Mouse (Mus musculus): ENCODE measurements at regions not wholly inside any gene's neighbourhood (a gene's known extent, or its start where the extent isn't known, plus 50 kb on each side); places are given as distances from the start of the nearest gene placed in this dataset.
"Not testable (repeated sequence)": the region's sequence is repeated elsewhere in the genome, so short reads cannot be mapped to it uniquely, and the experiment has no call there.

- not testable (repeated sequence) for TF ChIP-seq POLR2A (IDR thresholded peaks at IDR 0.05; ENCODE audit: borderline replicate concordance, extremely low read depth, insufficient read depth, insufficient read length, poor library complexity, severe bottlenecking); CTCF (IDR thresholded peaks at IDR 0.05; ENCODE audit: borderline replicate concordance, extremely low read depth, insufficient read depth, insufficient read length)
Observed at GRCm38 (mm10) chr3:11212290-11212912, 876.9 kb upstream of the Gm38303 start.
